Mouse (Mus musculus) embryonic stem cell, embryonic (primary cell): ENCODE data around the gene Lrguk.

Source experiments
- CTCF ChIA-PET, 4 experiments: fragments of 300-600 bp in 2 of 4; fragments of 350-600 bp in 2 of 4; sonication (Branson Sonifier 250); formaldehyde crosslinking; loops; one replicate each; lab custom pipeline; 2022; ENCODE audit warnings: inconsistent platforms in 2 of 4; lab: Charles Lee
- POLR2A ChIA-PET, 4 experiments: fragments of 300-600 bp in 2 of 4; fragments of 350-600 bp in 2 of 4; sonication (Branson Sonifier 250); formaldehyde crosslinking; loops; one replicate each; lab custom pipeline; 2022; ENCODE audit warnings: antibody characterized with exemption in 4 of 4, inconsistent platforms in 1 of 4; lab: Charles Lee

The Lrguk gene

GRCm38 (mm10) chr6:34176864-34177247, 147.6 kb downstream of the Lrguk start, which contains the start of gene Slc35b4:
TSS of gene Slc35b4 (minus strand) at chr6:34177111.
- POLR2A ChIA-PET, result interaction anchor here (0.7 to 15.6 kb wide), 27 partner anchors 9 to 928 kb away, joined by 3 to 295 read pairs (median 4); partner anchors contain the start of genes Agbl3 (in 1 of the 4), Akr1b3 (in 1 of the 4), Exoc4 (in 1 of the 4) and Lrguk (in 1 of the 4)
- CTCF ChIA-PET, result interaction anchor here in 3 of 4 experiments (0.6 to 1.9 kb wide), 7 partner anchors 16 to 1018 kb away, joined by 3 to 9 read pairs (median 3); no protein-coding TSS in a partner anchor

GRCm38 (mm10) chr6:34179007-34179406, 149.8 kb downstream of the Lrguk start:
- POLR2A ChIA-PET, result interaction anchor here in 3 of 4 experiments (6.8 to 15.6 kb wide), 3 partner anchors 11 to 13 kb away, joined by 79 to 295 read pairs (median 191); no protein-coding TSS in a partner anchor
- CTCF ChIA-PET, result no interaction called here

GRCm38 (mm10) chr6:34179911-34180310, 150.7 kb downstream of the Lrguk start:
- CTCF ChIA-PET, result interaction anchor here in 1 of 4 experiments (0.6 kb wide), 1 partner anchor 992 kb away, joined by 6 read pairs; no protein-coding TSS in a partner anchor
- POLR2A ChIA-PET, result interaction anchor here in 3 of 4 experiments (0.7 to 15.6 kb wide), 6 partner anchors 10 to 151 kb away, joined by 3 to 295 read pairs (median 44); partner anchors contain the start of gene Lrguk (in 1 of the 3)

- CTCF ChIA-PET, result no interaction called here
- POLR2A ChIA-PET, result interaction anchor here in 3 of 4 experiments (0.6 to 16.6 kb wide), 9 partner anchors 6 to 188 kb away, joined by 3 to 295 read pairs (median 7); partner anchors contain the start of gene Slc35b4 (in 1 of the 3)
Measured at GRCm38 (mm10) chr6:34181961-34182360, 152.7 kb downstream of the Lrguk start.

- CTCF ChIA-PET, result interaction anchor here in 1 of 4 experiments (0.8 kb wide), 1 partner anchor 10 kb away, joined by 4 read pairs; no protein-coding TSS in a partner anchor
- POLR2A ChIA-PET, result interaction anchor here in 3 of 4 experiments (0.9 to 16.6 kb wide), 5 partner anchors 6 to 19 kb away, joined by 3 to 295 read pairs (median 191); partner anchors contain the start of gene Slc35b4 (in 1 of the 3)
Measured at GRCm38 (mm10) chr6:34183326-34183725, 154.1 kb downstream of the Lrguk start.
